Mouse (Mus musculus): ENCODE data around the gene Clspn. TPM values are rescaled to one million over a fixed set of nuclear protein-coding genes. Genes with fewer than 3 reads are reported as not detected.
"Not testable (repeated sequence)": the region's sequence is repeated elsewhere in the genome, so short reads cannot be mapped to it uniquely, and the experiment has no call there.

The Clspn gene
- under 1 TPM; 0.54 to 0.96 TPM for total RNA-seq (2021)
- long read RNA-seq, experiment 1 = 0 reads
- long read RNA-seq, experiment 2, partial matches to known transcripts = 0 of 1 reads
- long read RNA-seq, experiment 2, other reads (novel, unspliced or antisense) = 1 of 1 reads

DNA sequence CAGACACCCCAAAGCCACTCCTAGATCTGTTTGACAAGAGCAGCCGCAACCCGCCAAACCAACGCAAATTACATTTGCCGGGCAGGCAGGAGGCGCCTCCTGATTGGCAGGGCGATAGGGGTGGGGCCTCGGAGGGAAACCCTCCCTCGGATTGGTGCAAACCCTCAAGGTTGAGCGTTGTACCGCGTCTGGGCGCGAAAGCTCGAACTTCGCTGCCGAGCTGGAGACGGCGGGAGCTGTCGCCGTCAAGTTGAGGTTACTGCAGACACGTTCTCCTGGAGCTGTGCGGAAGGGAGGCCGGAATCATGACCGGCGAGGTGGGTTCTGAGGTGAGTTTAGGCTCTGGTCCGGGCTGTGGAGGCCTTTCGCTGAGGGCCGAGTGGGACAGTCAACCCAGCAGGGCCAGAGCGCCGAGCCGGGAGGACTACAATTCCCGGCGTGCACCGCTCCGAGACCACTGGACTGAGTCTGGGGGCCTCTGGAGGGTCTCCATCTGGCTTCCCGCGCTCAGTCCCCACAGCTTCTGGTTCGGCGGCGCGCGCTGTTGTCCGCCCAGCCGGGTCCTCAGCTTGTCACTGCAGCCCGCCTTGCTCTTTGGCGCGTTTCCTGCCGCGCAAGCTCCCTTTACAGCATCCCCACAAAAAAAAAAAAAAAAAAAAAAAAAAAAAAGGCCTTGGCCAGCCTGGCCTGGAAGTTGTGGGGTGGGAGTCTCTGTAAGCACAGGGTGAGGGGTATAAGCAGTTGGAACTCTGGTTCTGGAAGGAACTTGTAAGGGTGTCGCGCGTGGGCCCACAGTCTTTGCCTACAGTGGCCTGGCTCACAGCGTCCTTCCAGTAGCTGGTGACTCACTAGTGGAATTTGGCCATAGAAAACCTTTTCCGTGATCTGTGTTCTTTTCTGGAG is at the start of gene Clspn:
TSS of gene Clspn (plus strand) at position 127 of the 903 bp plus-strand sequence.
- peak; percentile 76 to 79 for DNase-seq (ENCODE audit: low spot score in 2 of 2)

DNA sequence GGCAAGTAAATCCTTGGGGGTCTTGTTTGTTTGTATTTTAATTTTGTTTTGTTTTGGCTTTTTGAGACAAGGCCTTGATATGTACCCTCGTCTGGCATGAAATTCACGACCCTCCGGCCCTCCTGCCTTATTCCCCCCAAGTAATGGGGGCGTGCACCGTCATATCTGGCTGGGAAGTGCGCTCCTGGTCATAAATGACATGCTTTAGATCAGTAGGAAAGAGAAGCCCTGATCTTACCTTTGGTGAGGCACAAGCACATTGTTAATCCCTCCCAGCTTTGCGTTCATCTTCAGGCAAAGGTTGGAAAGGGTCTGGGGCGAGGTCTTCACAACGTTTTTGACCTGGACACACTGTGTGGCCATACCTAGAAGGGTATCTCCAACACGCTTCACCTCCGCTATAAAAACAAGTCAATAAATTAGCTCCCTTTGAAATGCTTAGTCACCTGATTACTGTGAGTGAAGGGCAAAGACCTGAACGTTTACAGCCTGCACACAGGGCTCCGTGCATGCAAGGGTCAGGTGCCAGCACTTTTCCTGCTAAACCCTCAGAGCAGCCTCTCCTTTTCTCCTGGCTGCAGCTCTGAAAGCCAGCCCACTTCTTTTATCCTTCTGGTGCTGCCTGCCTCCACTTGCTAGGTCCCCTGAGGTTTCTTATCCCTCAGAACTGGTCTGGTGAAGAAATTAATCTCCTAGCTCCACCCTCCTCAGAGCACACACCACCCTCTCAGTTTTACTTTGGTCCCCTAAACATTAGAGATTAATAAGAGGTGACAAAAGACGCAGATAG is 48.4 kb upstream of the Clspn start:
- no peak for DNase-seq (ENCODE audit: low spot score in 2 of 2)

DNA sequence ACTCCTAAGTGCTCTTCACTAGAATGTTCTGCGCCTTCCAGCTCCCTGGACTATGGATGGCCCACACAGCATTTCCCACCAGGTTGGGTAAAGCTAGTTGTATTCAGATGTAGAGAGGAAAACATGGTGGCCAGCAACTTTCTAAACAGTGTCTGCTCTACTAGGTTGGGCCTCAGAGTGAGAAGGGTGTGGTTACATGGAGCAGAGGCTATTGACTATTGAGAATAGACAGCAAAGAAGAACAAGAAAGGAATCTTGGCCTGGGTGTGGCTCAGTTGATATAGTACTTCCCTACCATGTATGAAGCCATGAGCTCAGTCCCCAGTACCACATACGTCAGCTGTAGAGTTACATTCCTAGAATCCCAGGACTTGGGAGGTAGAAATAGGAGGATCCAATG is 47.7 kb upstream of the Clspn start:
- no peak for DNase-seq (ENCODE audit: low spot score in 2 of 2)

DNA sequence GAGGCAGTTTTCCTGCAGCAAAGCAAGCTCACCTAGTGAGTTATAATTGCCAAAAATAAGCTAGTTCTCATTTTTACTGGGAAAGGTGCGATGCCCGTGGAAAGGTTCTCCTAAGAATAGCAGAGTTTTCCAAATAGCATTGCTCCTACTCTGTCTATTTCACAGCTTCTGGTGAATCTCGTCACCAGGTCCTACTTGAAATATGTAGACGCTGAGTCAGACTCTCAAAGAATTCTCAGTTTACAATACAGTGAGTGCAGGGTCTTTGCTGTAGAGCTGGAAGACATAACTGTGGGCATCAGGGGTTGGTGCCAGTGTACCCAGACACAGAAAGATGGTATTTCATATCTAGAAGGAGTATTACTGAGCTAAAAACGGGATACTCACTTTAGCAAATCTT is 45.7 kb upstream of the Clspn start:
- DNase-seq (ENCODE audit: low spot score in 2 of 2) = no peak

DNA sequence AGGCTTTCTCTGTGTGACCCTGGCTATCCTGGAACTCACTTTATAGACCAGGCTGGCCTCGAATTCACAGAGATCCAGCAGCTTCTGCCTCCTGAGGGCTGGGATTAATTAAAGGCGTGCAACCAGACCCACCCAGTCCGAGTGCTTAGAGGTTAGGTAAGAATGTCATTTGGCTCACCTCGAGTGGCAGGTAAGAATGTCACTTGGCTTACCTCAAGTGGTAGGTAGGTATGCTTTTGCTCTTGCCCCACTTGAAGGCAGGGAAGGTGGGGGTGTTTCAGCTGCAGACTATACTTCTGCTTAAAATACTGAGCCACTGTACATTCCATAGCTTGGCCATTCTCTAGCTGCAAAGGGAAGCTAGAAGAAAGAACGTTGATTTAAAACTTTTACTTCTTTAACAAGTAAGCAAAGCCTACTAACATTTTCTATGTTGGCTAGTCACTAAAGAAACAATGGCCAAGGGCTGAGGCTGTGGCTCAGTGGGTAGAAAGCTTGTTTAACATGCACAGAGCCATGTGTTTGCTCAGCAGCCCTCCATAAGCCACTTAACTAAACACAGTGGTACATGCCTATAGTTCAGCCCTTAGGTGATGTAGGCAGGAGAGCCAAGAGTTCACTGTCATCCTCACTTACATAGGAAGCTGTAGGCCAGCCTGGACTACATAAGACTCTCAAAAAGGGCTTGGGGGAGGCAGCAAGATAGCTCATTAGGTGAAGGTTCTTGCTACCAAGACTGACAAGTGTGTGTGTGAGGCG is 44.2 kb upstream of the Clspn start:
- DNase-seq (ENCODE audit: low spot score in 2 of 2) = no peak

DNA sequence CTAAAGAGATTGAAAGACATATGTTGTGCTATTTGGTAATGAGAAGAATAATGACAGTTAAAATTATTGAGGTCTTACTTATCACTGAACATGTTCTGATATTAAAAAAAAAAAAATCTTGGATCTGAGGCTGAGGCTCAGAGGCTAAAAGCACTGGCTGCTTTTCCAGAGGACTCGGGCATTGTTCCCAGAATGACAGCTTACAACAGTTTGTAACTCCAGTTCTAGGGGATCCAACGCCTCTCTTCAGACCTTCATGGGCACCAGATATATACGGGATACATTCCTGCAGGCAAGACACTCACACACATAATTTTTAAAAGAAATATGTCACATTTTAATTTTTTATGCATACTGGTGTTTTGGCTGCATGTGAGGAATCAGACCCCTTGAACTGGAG is 30.6 kb upstream of the Clspn start:
- no peak for DNase-seq (ENCODE audit: low spot score in 2 of 2)

DNA sequence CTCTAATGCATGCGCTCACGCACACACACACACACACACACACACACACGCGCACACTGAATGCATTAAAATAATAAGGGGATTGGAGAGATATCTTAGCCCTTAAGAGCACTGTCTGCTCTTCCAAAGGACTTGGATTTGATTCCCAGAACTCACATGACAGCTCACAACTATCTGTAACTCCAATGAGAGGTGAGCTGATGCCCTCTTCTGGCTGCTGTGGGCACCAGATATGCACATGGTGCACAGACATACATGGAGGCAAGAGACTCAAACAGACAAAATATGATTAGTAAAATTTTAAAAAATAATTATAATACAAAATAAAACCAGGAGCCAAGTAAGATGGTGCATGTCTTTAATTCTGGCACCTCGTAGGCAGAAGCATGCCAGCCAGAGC is 29.9 kb upstream of the Clspn start:
- DNase-seq (ENCODE audit: low spot score in 2 of 2) = no peak

DNA sequence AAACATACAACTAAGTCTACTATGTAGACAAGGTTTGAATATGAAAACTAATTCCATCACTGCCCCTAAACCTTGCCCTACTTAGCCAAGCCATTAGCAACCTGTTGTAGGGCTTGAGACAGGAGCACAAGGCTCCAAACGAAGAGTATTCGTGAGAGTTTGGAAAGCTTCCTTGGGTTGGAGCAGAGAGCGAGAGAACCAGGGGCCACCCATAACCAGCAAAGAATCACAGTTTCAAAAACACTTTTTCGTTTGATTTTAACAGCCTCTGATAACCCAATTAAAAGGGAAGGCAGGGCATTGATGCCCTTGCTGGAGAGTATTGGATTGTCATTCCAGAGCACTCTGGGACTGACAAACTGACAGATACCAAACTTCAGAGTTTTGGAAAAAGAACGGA is 24.4 kb upstream of the Clspn start:
- no peak for DNase-seq (ENCODE audit: low spot score in 2 of 2)

DNA sequence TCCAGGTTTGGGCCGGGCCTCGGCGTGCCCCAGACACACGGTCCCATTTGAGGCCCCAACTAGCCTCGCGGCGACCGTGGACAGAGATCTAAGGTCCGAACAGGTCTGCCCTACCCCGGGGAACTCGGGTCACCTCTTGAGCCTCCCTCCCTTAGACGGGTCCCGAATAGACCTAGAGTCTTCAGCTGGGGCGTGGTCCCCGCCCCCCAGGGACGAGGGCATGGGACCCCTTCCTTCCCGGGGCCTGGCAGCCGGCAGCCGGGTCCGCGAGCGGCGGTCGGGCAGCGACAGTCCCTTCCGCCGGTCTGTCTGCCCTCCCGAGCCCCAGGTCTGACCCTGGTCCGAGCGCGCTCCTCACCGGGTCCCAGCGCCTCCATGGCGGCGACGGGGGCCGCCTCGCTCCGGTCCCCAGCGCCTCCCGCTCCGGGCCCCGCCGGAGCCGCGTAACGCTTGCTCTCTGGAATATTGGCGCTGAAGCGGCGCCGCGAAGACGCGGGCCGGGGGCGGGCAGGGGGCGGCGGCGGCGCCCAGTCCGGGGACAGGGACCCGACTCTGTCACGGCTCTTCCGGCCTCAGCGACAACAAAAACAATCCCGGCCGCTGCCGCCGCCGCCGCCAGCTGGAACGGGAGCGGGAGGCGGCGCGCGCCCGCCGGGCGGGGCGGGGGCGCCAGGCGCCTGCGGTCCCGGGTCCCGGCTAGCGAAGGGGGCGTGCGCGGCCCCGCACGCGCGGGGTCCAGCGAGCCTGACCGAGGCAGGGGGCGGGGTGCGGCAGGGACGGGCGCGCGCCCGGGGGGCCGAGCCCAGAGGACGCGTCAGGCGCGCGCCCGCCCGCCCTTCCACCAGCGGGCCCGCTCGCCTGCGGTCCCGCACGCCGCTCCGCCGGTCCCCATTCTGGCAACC is 23.7 kb upstream of the Clspn start, which contains the start of gene Ago4:
TSS of gene Ago4 (minus strand) at position 646 of the 902 bp plus-strand sequence.
- DNase-seq (ENCODE audit: low spot score in 2 of 2) = peak; percentile 46 to 61

DNA sequence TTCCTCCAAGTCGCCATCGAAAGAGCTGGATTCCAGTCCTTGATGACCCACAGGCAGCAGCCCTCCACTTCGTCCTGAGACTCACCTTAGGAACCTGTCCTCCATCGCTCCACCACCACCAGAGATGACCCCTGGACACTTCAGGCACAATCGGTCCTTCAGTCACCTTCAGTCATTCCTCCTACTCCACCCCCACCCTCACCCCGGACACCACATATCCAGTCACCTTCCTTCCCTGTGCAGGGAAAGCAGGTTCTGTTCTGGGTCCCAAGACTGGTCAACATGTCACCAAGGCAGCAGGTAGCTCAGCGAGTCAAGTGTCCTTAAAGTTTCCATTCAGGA is 23.0 kb upstream of the Clspn start:
- DNase-seq (ENCODE audit: low spot score in 2 of 2) = no peak

DNA sequence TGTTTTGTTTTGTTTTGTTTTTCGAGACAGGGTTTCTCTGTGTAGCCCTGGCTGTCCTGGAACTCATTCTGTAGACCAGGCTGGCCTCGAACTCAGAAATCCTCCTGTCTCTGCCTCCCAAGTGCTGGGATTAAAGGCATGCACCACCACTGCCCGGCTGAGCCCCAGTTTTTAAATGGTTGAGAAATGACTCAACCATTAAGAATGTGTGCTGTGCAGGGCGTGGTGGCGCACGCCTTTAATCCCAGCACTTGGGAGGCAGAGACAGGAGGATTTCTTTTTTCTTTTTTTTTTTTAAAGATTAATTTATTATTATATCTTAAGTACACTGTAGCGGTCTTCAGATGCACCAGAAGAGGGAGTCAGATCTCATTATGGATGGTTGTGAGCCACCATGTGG is 21.1 kb upstream of the Clspn start:
- not testable (repeated sequence) for DNase-seq (ENCODE audit: low spot score in 2 of 2)

DNA sequence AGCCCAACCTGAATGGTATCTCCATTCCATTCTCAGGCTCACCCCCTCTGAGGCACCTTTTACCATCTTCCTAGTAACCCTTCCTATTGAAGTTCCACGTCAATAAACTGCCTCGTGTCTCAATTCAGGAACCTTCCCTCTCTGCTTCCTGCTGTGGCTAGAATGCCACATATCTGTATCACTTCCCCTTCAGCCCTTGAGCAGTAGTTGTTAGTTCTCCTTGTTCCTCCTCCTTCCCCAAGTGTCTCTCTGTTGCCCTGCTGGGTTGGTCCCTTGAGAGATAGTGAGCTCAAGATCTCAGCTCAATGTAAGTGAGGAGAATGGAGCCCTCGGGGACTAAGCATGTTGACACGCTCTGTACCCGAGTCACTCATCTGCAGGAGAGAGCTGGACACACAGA is 19.9 kb upstream of the Clspn start:
- DNase-seq (ENCODE audit: low spot score in 2 of 2) = no peak

DNA sequence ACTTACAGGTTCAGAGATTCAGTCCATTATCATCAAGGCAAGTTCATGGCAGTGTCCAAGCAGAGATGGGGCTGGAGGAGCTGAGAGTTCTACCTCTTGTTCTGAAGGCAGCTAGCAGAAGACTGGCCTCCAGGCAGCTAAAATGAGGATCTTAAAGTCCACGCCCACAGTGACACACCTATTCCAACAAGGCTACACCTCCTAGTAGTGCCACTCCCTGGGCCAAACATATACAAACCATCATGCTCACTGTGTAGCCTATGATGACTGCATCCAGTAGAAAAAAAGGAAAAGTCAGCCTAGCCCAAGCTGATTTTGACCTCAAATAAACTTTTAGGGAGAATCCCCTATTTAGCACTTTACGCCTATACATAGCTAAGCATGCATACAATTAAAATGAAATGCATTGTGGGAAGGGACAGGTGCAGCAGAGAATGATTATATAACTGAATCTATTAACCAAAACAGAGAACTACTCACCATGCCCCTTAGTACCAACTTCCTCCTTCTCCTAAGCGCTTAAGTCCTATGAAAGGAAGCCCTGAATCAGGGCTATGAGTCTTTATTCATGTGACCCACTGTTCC is 16.2 kb upstream of the Clspn start:
- DNase-seq (ENCODE audit: low spot score in 2 of 2) = no peak

DNA sequence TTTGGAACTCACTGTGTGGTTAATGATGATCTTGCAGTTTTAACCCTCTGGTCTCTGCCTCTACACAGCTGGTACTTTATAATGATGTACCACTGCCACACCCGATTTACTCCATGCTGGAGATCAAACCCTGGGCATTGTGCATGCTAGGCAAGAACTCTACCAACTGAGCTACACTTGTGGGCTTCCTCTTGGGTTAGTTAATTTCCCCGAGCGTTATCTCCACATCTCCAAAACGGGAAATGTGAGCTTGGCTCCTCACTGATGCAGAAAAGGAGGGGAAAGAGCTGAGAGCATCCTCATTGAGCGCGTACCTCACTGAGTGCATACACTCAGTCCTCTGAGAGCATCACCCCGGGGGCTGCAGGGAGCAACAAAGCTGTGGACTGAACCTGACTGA is 13.9 kb upstream of the Clspn start:
- DNase-seq (ENCODE audit: low spot score in 2 of 2) = no peak

DNA sequence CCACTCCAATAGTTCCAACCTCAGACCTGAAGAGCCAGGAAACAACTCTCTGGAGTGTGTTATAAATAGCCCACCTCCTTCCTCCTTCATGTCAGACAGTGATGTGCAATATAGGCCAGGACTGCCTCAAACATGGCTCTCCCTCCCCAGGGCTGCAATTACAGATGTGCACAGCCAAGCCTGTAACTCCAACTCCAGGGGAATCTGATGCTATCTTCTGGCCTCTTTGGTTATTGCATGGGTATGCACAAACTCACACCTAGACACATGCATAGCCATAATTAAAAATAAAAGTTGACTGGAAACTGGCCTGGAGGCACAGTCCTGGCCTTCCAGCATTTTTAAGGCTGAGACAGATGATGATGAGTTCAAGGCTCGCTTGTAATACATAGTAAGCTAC is 11.7 kb upstream of the Clspn start:
- no peak for DNase-seq (ENCODE audit: low spot score in 2 of 2)

DNA sequence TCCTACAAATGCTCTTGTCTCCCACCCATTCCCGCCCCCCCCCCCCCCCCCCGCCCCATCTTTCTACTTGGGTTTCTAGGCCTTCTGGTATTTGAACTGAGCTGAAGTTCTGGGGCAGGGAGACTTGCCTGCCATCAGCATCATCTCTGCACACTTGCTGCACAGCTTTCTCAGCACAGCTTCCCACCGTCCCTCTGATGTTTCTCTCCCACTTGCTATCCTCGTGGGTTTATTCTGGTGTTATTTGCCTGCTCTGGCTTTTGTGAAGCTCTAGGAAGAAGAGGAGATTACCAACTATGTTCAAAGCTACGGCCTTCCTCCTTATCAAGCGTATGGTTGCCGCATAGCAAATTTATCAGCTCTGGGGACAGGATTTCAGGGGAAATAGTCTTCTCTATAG is 11.0 kb upstream of the Clspn start:
- no peak for DNase-seq (ENCODE audit: low spot score in 2 of 2)

DNA sequence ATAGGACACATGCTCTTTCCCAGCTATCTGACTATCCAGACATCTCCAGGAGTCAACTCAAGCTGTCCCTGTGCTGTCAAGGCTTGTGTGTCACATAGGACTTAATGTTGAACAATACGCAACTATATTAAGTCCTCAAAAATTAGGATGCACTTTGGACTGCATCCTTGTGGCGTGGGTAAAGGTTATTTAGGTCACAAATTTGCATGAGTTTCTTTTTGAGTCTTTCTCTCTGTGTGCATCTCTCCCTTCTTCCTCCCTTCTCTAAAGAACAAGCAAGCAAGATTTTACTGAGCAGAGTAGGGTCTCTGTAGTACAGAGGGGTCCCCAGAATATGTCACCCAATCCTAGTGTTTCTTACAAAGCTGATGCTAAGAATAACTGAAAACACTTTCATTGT is 10.6 kb upstream of the Clspn start:
- DNase-seq (ENCODE audit: low spot score in 2 of 2) = no peak

DNA sequence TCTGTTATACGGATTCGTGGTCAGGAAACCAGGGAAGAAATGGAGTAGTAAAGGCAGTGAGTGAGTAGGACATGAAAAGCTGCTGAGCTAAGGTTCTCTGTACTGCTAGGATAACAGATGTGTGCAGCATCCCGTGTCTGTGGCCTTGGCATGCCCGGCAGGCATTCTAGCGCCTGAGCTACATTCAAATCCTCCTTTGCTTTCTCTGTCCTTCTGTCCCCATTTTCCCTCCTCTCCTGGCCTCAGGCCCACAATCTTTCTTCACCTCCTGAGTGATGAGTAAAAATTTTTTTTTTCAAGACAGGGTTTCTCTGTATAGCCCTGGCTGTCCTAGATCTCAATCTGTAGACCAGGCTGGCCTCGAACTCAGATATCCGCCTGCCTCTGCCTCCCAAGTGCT is 4.6 kb upstream of the Clspn start:
- no peak for DNase-seq (ENCODE audit: low spot score in 2 of 2)

DNA sequence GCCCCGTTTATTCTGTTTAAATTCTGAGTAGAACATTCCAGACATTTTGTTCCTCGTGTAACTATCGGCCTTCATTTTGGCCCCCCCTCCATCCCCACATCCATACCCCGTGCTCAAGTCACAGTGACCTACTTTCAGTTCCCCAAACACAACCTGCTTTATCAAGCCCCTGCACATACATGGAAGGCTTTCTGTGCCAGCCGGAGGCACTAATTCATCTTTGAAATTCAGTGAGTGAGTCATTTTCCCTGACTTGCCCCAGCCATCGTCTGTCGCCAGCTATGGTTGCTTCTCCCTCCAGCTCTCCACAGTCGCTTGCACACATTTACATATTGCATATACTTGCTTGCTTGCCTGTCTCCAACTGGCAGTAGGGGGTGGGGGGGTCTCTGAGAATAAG is 3.6 kb upstream of the Clspn start:
- DNase-seq (ENCODE audit: low spot score in 2 of 2) = peak; percentile 11 to 23

DNA sequence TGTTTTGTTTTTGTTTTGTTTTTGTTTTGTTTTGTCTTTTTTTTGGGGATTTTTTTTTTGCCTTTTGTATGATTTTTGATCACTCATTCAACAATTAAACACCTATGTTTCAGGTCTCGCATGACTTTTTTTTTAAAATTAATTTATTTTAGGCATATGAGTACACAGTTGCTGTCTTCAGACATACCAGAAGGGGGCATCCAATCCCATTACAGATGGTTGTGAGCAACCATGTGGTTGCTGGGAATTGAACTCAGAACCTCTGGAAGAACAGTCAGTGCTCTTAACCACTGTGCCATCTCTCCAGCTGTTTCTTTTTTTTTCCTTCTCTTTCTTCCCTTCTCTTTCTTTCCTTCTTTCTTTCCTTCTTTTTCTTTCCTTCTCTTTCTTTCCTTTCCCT is 3.0 kb upstream of the Clspn start:
- no peak for DNase-seq (ENCODE audit: low spot score in 2 of 2)
